Mouse (Mus musculus): ENCODE results near the gene Zdhhc14. TPM values are rescaled to one million over a fixed set of nuclear protein-coding genes. Genes with fewer than 3 reads are reported as not detected.

Zdhhc14 gene
- polyA plus RNA-seq, 1 experiment from 2014 or later, result 1.6 TPM

GRCm38 (mm10) chr17:5582937-5583336 lies 90.6 kb downstream of the Zdhhc14 start:
- Histone ChIP-seq H3K36me3 (ENCODE audit: insufficient read depth) (no peaks in the 10 kb centered on the region), H3K27me3 (ENCODE audit: insufficient read depth, low read length) (no peaks in the 10 kb centered on the region), H3K9me3 (ENCODE audit: low read depth, low read length) (no peaks in the 10 kb centered on the region), H3K4me1 (ENCODE audit: insufficient read depth) (no peaks in the 10 kb centered on the region), H3K4me2 (no peak overlapping the region), H3K9ac (no peak overlapping the region), H3K4me3 (ENCODE audit: low read depth, low read length) (no peak overlapping the region), H3K27ac (ENCODE audit: low read depth) (no peak overlapping the region)
- no peak for TF ChIP-seq CTCF (IDR thresholded peaks at IDR 0.05; ENCODE audit: low read depth)
- ATAC-seq (ENCODE audit: insufficient read depth), result no peak
- no peak for DNase-seq
- WGBS, result 89% methylated on average over 5 of the region's 5 CpGs

- Histone ChIP-seq H3K4me2 (no peak overlapping the region), H3K4me3 (ENCODE audit: low read depth, low read length) (no peak overlapping the region), H3K4me1 (ENCODE audit: insufficient read depth) (no peaks in the 10 kb centered on the region), H3K9ac (no peak overlapping the region), H3K27me3 (ENCODE audit: insufficient read depth, low read length) (no peaks in the 10 kb centered on the region), H3K27ac (ENCODE audit: low read depth) (no peak overlapping the region), H3K9me3 (ENCODE audit: low read depth, low read length) (no peaks in the 10 kb centered on the region), H3K36me3 (ENCODE audit: insufficient read depth) (no peaks in the 10 kb centered on the region)
- ATAC-seq (ENCODE audit: insufficient read depth) (no peak), DNase-seq (no peak)
- WGBS, result 65% methylated on average over 12 of the region's 12 CpGs
- TF ChIP-seq CTCF (IDR thresholded peaks at IDR 0.05; ENCODE audit: low read depth), result no peak
Measured at GRCm38 (mm10) chr17:5583472-5584145, 91.3 kb downstream of the Zdhhc14 start.

DNA sequence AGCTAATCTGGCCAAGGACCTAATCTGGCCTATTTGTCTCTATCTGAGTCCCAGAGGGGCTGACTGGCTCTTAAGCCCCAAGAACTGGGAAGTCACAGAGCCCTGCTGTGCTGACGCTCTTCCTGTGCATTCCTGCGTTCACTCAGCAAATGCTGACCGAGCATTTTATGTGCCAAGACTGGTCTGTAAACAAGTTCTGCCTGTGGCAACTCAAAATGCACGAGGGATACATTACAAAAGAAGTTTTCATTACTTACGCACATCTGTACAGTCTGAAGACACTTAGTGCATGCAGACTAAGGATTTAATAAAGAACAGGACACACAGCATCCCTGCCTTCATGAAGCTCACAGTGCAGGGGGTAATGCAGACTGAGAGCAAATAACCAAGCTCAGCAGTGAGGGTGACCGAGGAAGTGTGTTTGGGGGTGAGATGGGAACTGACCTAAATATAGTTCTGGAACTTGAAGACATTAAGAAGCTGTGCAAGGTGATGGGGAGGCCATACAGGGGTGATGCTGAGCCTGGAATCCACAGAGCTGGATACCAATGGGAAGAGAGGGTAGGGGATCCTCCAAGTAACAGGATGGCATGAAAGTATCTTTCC lies 99.3 kb downstream of the Zdhhc14 start:
- Histone ChIP-seq H3K27ac (ENCODE audit: low read depth) (no peak overlapping the region), H3K4me3 (ENCODE audit: low read depth, low read length) (no peak overlapping the region), H3K9ac (no peak overlapping the region), H3K27me3 (ENCODE audit: insufficient read depth, low read length) (no peaks in the 10 kb centered on the region), H3K36me3 (ENCODE audit: insufficient read depth) (no peaks in the 10 kb centered on the region), H3K4me1 (ENCODE audit: insufficient read depth) (0 out of 2 replicates have a peak, but pooled peaks cover 3% of the 10 kb centered on the region), H3K9me3 (ENCODE audit: low read depth, low read length) (no peaks in the 10 kb centered on the region), H3K4me2 (no peak overlapping the region)
- 35% methylated on average over 6 of the region's 6 CpGs for WGBS
- TF ChIP-seq CTCF (IDR thresholded peaks at IDR 0.05; ENCODE audit: low read depth), result no peak
- peak; percentile 63; the same call in 1 of the 2 replicates for ATAC-seq (ENCODE audit: insufficient read depth)
- DNase-seq, result peak; percentile 79

DNA sequence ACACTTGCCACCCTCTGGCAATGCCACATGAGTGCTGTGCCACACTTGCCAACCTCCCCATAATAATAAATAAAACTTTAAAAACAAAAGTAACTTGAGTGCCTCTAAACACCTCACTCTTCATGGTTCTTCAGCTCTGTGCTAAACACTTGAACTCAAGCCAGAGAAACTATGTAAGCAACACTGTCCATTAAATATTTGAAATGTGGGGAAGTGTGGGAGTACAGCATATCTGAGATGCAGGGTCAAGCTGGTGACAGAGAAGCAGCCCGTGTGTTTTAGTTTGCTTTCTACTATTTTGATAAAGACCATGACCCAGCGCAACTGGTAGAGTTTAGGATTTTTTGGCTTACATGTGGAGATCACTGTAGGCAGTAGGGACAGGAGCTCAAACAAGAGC lies 100.7 kb downstream of the Zdhhc14 start:
- H3K9me3 ChIP-seq (ENCODE audit: low read depth, low read length), result no peaks in the 10 kb centered on the region
- H3K4me2 ChIP-seq, result no peak overlapping the region
- no peak overlapping the region for H3K4me3 ChIP-seq (ENCODE audit: low read depth, low read length)
- 0 out of 2 replicates have a peak, but pooled peaks cover 3% of the 10 kb centered on the region for H3K4me1 ChIP-seq (ENCODE audit: insufficient read depth)
- no peak overlapping the region for H3K9ac ChIP-seq
- H3K27ac ChIP-seq (ENCODE audit: low read depth), result no peak overlapping the region
- WGBS, result 25% methylated on average over 2 of the region's 2 CpGs
- no peaks in the 10 kb centered on the region for H3K27me3 ChIP-seq (ENCODE audit: insufficient read depth, low read length)
- DNase-seq (peak; percentile 53), ATAC-seq (ENCODE audit: insufficient read depth) (no peak)
- TF ChIP-seq CTCF (IDR thresholded peaks at IDR 0.05; ENCODE audit: low read depth), result no peak
- no peaks in the 10 kb centered on the region for H3K36me3 ChIP-seq (ENCODE audit: insufficient read depth)

GRCm38 (mm10) chr17:5595068-5595467 lies 102.7 kb downstream of the Zdhhc14 start:
- no peaks in the 10 kb centered on the region for H3K27me3 ChIP-seq (ENCODE audit: insufficient read depth, low read length)
- DNase-seq (no peak), ATAC-seq (ENCODE audit: insufficient read depth) (no peak)
- TF ChIP-seq CTCF (IDR thresholded peaks at IDR 0.05; ENCODE audit: low read depth), result no peak
- H3K27ac ChIP-seq (ENCODE audit: low read depth), result no peak overlapping the region
- no peaks in the 10 kb centered on the region for H3K36me3 ChIP-seq (ENCODE audit: insufficient read depth)
- no peak overlapping the region for H3K4me2 ChIP-seq
- H3K4me1 ChIP-seq (ENCODE audit: insufficient read depth), result 0 out of 2 replicates have a peak, but pooled peaks cover 3% of the 10 kb centered on the region
- WGBS, result 49% methylated on average over 5 of the region's 5 CpGs
- no peak overlapping the region for H3K9ac ChIP-seq
- no peak overlapping the region for H3K4me3 ChIP-seq (ENCODE audit: low read depth, low read length)
- no peaks in the 10 kb centered on the region for H3K9me3 ChIP-seq (ENCODE audit: low read depth, low read length)

GRCm38 (mm10) chr17:5596490-5596889 lies 104.1 kb downstream of the Zdhhc14 start:
- Histone ChIP-seq H3K27me3 (ENCODE audit: insufficient read depth, low read length) (no peaks in the 10 kb centered on the region), H3K4me2 (no peak overlapping the region), H3K27ac (ENCODE audit: low read depth) (no peak overlapping the region), H3K4me3 (ENCODE audit: low read depth, low read length) (no peak overlapping the region), H3K9ac (no peak overlapping the region), H3K36me3 (ENCODE audit: insufficient read depth) (no peaks in the 10 kb centered on the region), H3K4me1 (ENCODE audit: insufficient read depth) (0 out of 2 replicates have a peak, but pooled peaks cover 3% of the 10 kb centered on the region), H3K9me3 (ENCODE audit: low read depth, low read length) (no peaks in the 10 kb centered on the region)
- 32% methylated on average over 3 of the region's 3 CpGs for WGBS
- no peak for TF ChIP-seq CTCF (IDR thresholded peaks at IDR 0.05; ENCODE audit: low read depth)
- peak; percentile 25 for DNase-seq
- no peak for ATAC-seq (ENCODE audit: insufficient read depth)

- TF ChIP-seq CTCF (IDR thresholded peaks at IDR 0.05; ENCODE audit: low read depth), result no peak
- Histone ChIP-seq H3K4me1 (ENCODE audit: insufficient read depth) (no peaks in the 10 kb centered on the region), H3K4me2 (no peak overlapping the region), H3K27me3 (ENCODE audit: insufficient read depth, low read length) (no peaks in the 10 kb centered on the region), H3K27ac (ENCODE audit: low read depth) (no peak overlapping the region), H3K9me3 (ENCODE audit: low read depth, low read length) (no peaks in the 10 kb centered on the region), H3K36me3 (ENCODE audit: insufficient read depth) (no peaks in the 10 kb centered on the region), H3K4me3 (ENCODE audit: low read depth, low read length) (no peak overlapping the region), H3K9ac (no peak overlapping the region)
- 66% methylated on average over 4 of the region's 4 CpGs for WGBS
- ATAC-seq (ENCODE audit: insufficient read depth) (no peak), DNase-seq (no peak)
Measured at GRCm38 (mm10) chr17:5598999-5599398, 106.6 kb downstream of the Zdhhc14 start.

Measured in lung, embryonic 14.5 days (tissue).